Mouse (Mus musculus) fibroblast of lung, adult 2 months (primary cell): ENCODE data around the gene Card14.
"Not testable (repeated sequence)": the region's sequence is repeated elsewhere in the genome, so short reads cannot be mapped to it uniquely, and the experiment has no call there.

ENCODE experiments used
- DNase-seq: peaks from one replicate; pipeline ENCODE4 v3.0.0-alpha.2; 2011; ENCODE audit warnings: low read depth

The Card14 gene

DNA sequence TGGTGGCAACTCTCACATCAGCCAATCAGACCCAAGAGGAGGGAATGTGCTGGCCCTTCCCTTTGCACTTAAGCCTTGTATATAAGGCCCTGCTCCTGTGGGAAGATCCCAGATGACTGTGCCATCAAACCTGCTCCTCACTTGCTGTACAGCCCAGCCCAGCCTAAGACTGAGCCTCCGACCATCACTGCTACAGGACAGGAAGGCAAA, at the start of gene Card14:
TSS of gene Card14 (plus strand) at position 111 of the 210 bp plus-strand sequence.
- no peak for DNase-seq

DNA sequence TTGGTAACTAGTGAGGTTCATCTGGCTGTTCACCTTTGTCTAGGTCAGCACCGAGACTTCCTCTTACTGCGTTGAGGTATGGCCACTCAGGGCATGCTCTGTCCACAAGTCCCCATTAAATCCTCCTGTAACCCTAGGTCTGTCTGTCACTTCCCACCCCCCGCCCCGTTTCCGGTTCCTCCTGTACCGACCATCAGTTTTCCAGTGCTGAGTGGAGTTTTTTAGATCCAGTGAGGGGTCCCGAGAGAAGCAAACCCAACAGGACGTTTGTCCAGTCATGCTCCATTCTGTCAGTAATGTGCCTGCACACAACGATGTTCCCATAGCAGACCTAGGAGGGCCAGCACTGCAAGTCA, 49.4 kb upstream of the Card14 start:
- DNase-seq: no peak

DNA sequence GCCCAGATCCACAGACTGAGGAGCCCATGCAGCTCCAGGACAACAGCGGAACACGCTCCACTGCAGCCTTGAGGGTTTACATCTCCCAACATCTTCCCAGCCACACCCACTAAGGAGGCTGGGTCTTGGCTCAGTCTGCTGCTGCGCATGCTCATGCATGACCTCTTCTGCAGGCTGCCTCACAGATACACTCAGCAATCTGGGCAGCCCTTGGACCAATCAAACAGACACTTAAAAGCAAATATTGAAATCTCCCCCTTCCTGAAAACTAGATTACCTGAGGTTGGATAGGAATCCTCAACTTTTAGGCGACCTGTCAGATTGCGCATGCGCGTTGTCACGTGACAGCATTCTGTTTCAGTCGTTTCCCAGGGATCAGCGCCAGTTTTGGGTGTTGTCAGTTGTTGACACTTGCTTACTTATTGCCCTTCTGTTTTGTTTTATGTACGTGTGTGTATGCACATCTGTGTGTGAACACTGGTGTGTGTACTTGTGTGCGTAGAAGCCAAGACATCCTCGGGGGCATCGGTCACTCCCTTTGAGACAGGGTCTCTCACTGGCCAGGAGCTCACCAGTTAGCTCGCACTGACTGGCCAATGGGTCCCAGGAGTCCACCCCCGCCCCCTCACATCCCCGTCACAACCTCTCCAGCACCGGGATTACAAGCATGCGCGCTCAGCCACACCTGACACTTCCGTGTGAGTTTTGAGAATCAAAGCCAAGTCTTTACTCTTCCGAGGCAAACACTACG, 48.8 kb upstream of the Card14 start:
- DNase-seq: no peak

DNA sequence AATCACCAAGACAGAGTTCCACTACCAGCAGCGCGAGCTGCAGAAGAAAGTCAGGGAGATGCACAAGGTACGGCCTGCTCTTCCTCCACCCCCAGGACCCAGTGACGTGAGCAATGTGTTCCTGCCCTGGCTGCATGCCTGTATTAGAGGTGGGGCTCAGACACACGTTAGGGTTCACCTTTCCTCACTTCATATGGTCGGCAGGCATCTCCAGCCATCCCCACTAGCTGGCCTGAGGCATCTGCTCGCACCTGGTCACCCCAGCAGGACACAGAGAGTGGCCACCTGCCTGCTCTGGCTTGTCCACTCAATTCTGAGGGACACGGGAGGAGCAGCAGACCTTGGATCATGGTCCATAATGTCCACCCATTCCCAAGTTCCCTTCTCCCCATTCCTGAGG, 47.6 kb upstream of the Card14 start:
- DNase-seq: no peak

DNA sequence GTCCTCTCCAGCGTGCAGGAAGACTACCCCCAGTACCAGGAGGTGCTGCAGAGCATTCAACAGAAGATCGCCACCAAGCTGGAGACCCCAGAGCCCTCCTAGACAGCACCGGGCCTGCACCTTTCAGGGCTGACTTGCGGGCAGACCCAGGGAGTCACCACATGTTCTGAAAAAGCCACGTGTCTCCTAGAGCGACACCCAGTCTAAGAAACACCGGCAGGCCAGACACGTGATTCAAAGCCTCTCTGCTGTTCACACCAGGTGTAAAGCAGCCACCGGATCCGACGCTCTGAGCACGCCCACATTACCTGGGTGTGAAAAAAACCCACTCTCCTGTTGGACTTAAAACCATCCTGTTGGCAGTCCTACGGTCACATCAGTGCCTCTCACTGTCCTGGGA, 43.2 kb upstream of the Card14 start:
- DNase-seq: no peak

DNA sequence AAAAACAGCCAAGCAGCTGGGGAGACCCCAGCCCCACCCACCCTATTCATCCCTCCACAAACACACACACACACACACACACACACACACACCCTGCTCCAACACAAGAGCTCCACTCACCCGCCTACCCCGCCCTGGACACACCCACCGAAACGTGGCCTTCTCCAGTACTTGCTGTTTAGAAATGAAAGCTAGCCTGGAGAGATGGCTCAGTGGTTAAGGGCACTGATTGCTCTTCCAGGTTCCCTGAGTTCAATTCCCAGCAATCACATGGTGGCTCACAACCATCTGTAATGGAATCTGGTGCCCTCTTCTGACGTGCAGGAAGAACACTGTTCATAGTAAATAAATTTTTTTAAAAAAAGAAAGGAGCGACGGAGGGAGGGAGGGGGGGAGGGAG, 41.8 kb upstream of the Card14 start:
- no peak for DNase-seq

DNA sequence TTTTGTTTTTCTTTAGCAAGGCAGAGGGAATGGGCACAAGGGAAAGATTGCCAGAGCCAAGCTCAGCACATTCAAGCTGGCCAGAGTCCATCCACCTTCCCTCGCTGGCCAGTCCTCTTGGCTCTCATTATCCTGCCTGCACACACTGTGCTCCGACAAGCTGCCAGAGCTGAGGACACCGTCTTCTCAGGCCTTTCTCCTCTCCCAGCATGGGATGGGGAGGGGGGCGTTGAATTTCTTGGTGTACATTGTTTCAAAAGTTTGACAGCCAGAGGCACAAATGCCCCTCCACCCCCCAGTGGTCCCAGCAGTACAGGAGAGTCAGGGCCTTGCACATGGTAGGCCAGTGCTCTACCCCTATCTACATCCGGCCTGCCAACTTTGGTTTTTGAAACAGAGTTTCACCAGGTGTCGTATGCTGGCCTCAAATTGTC, 40.3 kb upstream of the Card14 start:
- no peak for DNase-seq

DNA sequence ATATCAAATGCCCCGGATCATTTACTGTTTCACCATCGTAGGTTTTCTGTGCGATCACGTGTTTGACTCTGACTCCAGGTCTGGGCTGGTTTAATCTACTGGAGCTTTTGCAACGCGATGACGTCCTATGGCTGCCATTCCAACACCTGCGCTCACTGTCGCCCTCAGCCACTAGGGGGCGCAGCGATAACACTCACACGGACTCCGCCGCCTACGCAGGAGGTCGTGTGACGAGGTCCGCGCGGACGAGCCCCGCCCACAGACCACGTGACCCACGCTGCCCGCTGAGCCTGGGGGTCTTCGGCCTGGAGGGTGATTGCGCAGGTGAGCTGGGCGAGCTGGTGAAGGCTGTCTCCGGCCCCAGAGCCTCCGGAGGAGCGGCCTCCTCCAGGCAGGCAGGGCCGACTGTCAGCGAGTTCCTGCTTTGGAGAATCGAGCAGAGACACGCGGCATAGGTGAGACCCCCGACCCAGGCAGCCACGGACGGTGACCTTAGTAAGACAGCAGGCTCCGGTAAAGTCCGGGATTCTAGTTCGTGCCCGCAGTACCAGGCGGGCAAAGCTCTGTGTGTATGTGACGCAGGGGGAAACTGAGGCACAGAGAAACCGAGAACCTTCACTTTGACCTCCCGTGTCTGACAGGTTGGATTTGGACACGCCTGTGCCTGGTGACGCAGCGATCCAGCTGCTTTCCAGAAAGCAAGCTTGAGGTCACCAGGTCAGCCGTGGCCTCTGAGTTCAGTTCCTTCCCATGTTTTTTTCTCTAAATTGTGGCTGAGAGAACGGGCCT, 39.6 kb upstream of the Card14 start, which contains the start of gene Gaa:
TSS of gene Gaa (plus strand) at position 120 of the 789 bp plus-strand sequence.
- peak; percentile 93 for DNase-seq

DNA sequence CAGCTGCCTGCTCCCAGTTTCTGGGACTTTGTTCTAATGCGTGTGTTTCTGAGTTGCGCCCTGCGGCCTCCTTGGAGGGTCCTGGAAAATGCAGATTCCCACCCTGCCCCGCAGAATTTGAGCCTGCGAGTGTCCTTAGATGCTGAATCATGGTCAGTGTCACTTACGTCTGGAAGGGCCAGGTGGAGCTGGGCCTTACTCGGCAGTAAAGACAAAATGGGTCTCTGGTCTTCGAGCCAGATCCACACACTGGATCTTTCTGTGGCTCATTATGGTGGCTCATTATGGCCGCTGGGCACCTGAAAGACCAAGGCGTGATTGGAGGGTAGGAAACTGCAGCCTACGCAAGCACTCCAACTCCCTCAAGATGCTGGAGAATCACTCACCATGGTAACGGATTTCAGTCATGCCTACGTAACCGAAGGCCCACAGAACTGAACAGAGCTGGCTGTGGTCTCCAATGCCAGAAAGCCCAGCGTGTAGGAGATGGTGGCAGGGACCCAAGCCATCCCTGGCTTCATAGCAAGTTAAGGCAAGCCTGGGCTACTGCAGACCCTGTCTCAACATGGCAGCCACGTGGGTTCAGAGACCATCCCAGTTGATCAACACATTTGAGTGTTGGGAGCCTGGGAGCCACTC, 38.9 kb upstream of the Card14 start:
- DNase-seq: no peak

DNA sequence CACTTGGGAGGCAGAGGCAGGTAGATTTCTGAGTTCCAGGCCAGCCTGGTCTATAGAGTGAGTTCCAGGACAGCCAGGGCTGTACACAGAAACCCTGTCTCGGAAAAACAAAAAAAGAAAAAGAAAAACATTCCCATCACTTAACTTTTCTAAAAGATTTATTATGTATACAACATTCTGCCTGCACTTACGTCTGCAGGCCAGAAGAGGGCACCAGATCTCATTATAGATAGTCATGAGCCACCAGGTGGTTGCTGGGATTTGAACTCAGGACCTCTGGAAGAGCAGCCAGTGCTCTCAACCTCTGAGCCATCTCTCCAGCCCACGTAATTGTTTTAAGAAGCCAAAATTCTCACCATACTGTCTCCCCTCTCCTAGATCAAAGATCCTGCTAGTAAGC, 35.1 kb upstream of the Card14 start:
- DNase-seq: not testable (repeated sequence)

DNA sequence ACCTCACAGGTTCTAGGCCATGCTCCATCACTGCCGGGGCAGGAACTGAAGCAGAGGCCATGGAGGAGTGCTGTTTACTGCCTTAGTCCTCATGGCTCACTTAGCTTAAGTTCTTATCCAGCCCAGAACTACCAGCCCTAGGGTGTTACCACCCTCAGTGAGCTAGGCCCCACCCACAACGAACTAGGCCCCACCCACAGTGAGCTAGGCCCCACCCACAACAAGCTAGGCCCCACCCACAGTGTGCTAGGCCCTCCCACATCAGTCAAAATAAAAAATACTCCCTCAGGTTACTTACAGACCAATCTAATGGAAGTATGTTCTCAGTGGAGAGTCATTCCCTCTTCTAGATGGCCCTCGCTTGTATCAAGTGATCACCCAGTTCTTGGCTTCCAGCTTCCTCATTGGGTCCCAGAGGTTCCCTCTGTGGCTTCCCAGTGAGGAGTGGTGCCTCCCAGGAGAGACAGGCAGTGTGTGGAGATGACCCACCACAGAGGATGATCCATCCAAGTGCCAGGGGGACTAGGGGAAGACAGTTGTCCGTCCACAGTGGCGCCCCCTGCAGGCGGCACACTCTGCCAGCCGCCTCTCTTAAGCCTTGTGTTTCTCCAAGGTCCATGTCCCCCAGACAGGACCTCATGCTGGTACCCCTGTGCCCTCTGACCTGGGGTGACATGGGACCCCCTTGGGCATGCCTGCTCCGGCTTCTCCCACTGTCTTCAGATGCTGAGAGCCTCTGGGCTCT, 34.2 kb upstream of the Card14 start:
- DNase-seq: no peak

DNA sequence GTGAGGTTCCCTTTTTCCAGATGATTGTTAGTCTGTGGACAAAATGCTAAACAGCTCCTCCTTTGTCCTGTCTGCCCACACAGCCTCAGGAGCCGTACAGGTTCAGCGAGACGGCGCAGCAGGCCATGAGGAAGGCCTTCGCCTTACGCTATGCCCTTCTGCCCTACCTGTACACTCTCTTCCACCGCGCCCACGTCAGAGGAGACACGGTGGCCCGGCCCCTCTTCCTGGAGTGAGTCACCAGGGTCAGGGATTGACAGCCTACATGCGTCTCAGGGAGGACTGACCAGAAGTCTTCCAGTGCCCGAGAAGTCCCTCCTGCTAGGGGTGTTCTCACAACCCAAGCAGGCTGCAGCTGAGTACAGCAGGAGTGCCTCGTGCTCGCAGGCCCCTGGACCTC, 26.5 kb upstream of the Card14 start:
- DNase-seq: no peak

DNA sequence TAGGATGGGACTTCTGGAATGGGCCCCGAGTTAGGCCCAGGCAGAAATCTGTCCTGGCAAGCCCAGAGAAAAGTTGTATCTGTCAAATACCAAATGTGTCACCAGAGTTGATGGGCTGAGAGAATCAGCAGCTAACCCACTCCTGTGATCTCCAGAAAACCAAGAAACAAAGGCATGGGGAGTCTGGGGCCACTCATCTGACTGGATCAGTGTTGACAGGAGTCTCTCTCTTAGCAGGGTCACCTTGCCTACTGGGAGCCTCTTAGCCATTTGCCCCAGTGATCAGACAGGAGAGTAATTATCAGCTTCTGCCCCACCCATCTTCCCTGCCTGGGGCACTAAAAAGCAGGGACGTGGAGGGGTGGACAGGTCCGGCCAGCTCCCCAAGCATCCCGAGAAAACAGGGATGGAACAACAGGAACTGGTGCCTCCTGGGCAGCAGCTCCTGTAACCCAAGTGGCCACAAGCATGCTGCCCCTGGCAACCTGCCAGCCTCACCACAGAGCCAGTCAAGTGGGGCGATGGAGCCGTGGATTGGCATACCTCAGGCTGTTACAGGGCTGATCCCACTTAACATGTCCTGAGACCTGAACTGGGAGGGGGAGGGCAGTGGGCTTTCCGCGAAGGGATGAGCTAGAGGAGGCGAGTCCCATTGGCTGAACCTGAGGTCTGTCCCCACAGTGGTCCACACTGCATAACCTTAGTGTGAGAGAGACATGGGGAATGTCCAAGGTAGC, 21.6 kb upstream of the Card14 start:
- no peak for DNase-seq

DNA sequence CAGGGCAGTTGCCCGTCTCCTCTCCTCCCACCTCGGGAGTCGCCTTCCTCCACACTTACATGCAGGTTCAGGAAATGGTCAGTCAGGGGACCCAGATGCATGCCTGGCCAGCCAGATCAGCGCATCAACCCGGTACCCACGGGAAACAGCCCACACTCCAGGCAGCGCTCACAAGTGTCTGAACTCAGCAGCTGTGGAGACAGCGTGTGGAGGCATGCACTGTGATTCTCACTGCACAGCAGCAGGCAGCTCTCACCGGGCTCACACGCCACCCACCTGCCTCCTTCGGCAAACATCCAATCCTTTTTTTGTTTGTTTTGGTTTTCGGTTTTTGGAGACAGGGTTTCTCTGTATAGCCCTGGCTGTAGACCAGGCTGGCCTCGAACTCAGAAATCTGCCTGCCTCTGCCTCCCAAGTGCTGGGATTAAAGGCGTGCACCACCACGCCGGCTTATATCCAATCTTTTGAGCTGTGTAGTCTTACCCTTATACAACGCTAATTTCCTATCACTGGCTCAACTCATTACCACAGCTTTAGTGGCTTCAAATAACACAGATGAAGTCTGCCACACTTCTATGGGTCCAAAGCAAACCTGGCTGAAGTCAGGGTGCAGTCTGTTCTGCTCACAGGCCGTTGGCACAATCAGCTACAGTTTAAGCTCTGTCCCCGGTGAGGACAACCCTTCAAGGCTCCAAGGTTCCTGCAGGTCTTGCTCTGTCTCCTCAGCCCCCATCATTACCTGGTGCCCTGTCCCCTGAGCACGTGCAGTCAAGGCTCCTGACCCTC, 20.2 kb upstream of the Card14 start:
- DNase-seq: no peak

DNA sequence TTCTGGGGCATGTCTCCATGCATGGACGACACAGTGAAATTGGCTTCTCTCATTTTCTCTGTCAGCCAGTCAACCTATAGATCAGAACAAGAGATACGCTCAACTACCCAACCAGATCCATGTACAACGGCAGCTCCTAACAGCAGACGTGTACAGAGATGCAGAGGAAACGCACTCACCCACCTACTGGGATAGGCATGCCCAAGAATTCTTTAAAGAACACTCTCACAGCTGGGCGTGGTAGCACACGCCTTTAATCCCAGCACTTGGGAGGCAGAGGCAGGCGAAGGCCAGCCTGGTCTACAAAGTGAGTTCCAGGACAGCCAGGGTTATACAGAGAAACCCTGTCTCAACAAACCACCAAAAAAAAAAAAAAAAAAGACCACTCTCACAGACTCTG, 14.7 kb upstream of the Card14 start:
- DNase-seq: not testable (repeated sequence)

DNA sequence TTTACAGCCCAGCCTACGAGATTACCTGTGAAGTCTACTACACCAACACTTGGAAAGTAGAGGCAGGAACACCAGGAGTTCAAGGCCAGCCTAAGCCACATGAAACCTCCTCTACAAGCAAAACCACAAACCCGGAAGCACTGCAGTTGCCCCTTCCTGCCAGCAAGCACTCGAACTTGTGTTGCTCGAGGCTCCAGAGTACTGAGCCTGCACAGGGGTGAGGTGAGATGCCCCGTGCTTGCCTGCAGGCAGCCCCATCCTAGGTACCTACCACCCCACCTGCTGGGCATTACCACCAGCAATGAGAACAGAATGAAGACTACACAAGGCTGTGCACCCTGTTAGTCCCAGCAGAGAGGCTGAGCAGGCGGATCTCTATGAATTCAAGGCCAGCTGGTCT, 9.6 kb upstream of the Card14 start:
- DNase-seq: no peak

DNA sequence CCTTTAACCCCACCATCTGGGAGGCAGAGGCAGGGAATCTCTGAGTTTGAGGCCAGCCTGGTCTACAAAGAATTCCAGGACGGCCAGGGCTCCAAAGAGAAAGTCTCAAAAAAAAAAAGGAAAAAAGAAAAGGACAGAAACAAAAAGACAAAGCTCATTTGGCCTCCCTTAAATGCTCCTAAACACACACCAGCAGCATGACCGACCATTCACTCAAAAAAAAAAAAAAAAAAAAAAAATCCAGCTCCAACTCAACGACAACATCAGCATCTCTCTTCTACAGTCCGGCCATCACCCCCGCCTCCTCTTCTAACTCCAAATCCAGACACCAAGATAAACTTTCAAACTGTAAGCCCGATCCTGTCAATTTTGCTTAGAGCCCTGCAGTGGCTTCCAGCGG, 8.7 kb upstream of the Card14 start:
- DNase-seq: no peak

DNA sequence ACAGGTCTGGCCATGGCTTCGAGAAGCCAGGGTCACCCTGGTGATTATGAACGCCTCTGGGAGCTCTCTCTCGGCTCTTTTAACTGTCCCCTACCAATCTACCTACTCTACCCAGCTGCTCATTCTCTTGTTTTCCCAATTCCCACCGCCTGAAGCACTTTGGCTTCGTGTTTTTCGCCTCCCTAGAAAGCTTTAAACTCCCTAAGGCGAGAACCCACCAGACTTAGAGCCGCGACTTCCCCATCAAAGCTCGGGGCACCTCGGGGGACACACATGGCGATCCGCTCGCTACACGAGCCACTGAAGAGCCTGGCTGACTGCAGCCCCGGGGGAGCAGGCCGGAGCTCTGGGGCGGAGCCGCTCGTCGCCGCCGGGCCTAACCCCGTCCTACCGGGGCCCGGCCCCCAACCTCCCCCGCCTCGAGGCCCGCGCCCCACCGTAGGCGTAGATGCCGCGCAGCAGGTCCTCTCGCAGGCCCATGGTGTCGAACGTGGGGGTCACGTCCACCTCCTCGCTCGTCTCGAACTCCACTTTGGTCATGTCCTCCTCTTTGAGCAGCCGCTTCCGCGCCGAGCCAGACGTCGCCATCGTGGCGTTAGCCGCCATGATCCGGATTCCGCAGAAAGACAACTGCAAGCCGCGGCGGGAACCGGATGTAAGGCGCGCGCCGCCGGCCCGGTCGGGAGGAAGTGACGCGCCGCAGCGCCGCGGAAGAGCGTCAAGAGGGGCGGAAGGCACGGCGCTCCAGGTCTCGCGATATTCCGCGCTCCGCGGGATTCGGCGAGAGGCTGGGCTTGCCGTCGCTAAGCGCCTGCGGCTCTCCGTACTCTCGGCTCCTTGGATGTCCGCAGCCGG, 8.0 kb upstream of the Card14 start, which contains the start of gene Eif4a3:
TSS of gene Eif4a3 (minus strand) at position 699 of the 855 bp plus-strand sequence.
- peak; percentile 93 for DNase-seq

DNA sequence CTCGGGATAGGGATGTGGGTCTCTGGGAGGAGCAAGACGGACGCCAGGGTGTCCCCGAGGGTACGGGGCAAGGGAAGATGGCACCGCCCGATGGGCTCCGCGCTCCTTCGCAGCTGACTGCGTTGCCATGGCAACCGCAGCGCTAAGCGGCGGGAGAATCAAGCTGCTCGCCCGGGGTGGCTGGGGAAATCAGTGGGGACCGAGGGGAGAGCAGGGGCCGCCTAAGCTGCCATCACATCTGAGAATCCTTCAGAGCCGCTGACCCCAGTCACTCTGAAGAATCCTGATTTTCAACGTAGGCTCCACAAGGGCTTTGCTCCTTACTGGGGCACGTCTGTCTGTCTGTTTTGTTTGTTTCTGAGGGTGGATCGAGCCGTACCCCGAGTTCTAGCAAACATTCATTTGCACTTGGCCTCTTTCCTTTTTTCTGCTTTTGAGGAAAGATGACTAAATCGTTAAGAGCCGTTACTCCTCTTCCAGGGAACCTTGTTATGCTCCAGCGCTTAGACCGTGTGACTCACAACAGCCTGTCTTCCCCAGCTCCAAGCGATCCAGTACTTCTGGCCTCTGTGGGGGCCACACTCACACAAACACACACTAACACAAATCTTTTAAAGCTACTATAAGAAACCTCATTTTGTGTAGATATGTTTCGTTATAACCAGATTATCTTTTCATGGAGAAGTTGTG, 7.2 kb upstream of the Card14 start:
- DNase-seq: peak; percentile 36
